Mouse (Mus musculus) midbrain, embryonic 15.5 days (tissue): ENCODE measurements around the gene Oprm1. TPM values are rescaled to one million over a fixed set of nuclear protein-coding genes. Genes with fewer than 3 reads are reported as not detected.
"Not testable (repeated sequence)": the region's sequence is repeated elsewhere in the genome, so short reads cannot be mapped to it uniquely, and the experiment has no call there.

Source experiments
- ATAC-seq: fragments of 200-750 bp; cut with Nextera tagmentation; replicated peaks from 2 replicates; pipeline ENCODE4 v1.8.0; 2017; ENCODE audit warnings: moderate TSS enrichment
- H3K27ac ChIP-seq: fragments of 300-500 bp; sonication (generic); 2 replicates; pipeline ENCODE4 v1.5.1; 2015; ENCODE audit warnings: mild to moderate bottlenecking, inconsistent platforms
- H3K27me3 ChIP-seq: fragments of 300-500 bp; sonication (generic); replicated peaks from 2 replicates; pipeline ENCODE4 v1.6.1; 2015; ENCODE audit warnings: inconsistent platforms
- H3K36me3 ChIP-seq: fragments of 300-500 bp; sonication (generic); replicated peaks from 2 replicates; pipeline ENCODE4 v1.6.1; 2015; ENCODE audit warnings: inconsistent platforms
- H3K4me1 ChIP-seq: fragments of 300-500 bp; sonication (generic); 2 replicates; pipeline ENCODE4 v1.6.1; 2015; ENCODE audit warnings: inconsistent platforms
- H3K4me2 ChIP-seq: fragments of 300-500 bp; sonication (generic); 2 replicates; pipeline ENCODE4 v1.6.1; 2015; ENCODE audit warnings: inconsistent platforms, mild to moderate bottlenecking, moderate library complexity
- H3K4me3 ChIP-seq: fragments of 300-500 bp; sonication (generic); 2 replicates; pipeline ENCODE4 v1.5.1; 2015; ENCODE audit warnings: mild to moderate bottlenecking, inconsistent platforms
- H3K9ac ChIP-seq: fragments of 300-500 bp; sonication (generic); 2 replicates; pipeline ENCODE4 v1.6.1; 2015; ENCODE audit warnings: mild to moderate bottlenecking, inconsistent platforms
- H3K9me3 ChIP-seq: fragments of 300-500 bp; sonication (generic); 2 replicates; pipeline ENCODE4 v1.6.1; 2016; ENCODE audit warnings: inconsistent platforms
- WGBS: fragments of 180-500 bp; shearing (Covaris S2); methylation state at CpG from one replicate; pipeline ENCODE4 v1.1.7; 2015; ENCODE audit warnings: mixed read lengths; 5-methylcytosine and 5-hydroxymethylcytosine counted together
- polyA plus RNA-seq: library from polyadenylated mRNA; unstranded; fragments of >200 nt; fragmentation: Nextera tagmentation; extraction: Ambion mirVana; gene quantifications from 2 replicates; pipeline ENCODE4 v1.2.1, GENCODE M21; 2015

The Oprm1 gene
- polyA plus RNA-seq, 1 experiment from 2014 or later = 2.1 TPM

- H3K9me3 ChIP-seq = no peaks in the 10 kb centered on the region
- no peak overlapping the region for H3K4me3 ChIP-seq
- WGBS = 35% methylated on average over 2 of the region's 2 CpGs
- no peak overlapping the region for H3K27ac ChIP-seq
- H3K4me2 ChIP-seq = no peak overlapping the region
- H3K36me3 ChIP-seq = no peaks in the 10 kb centered on the region
- ATAC-seq = no peak
- H3K27me3 ChIP-seq = no peaks in the 10 kb centered on the region
- H3K9ac ChIP-seq = no peak overlapping the region
- 0 out of 2 replicates have a peak, but pooled peaks cover 3% of the 10 kb centered on the region for H3K4me1 ChIP-seq
These were observed 90.5 kb downstream of the Oprm1 start for GRCm38 (mm10) chr10:6848834-6849233.

- Histone ChIP-seq H3K4me2 (no peak overlapping the region), H3K36me3 (no peaks in the 10 kb centered on the region), H3K27me3 (no peaks in the 10 kb centered on the region), H3K9me3 (no peaks in the 10 kb centered on the region), H3K9ac (no peak overlapping the region), H3K27ac (no peak overlapping the region), H3K4me3 (no peak overlapping the region), H3K4me1 (no peaks in the 10 kb centered on the region)
- WGBS = 58% methylated on average over 3 of the region's 3 CpGs
- ATAC-seq = no peak
These were observed 97.5 kb downstream of the Oprm1 start for GRCm38 (mm10) chr10:6855812-6856211.

GRCm38 (mm10) chr10:6871418-6872072 lies 113.2 kb downstream of the Oprm1 start:
- Histone ChIP-seq H3K4me3 (no peak overlapping the region), H3K27me3 (no peaks in the 10 kb centered on the region), H3K4me2 (no peak overlapping the region), H3K9me3 (peaks cover 3% of the 10 kb centered on the region; the same call in 1 of the 2 replicates), H3K4me1 (no peaks in the 10 kb centered on the region), H3K36me3 (no peaks in the 10 kb centered on the region), H3K27ac (no peak overlapping the region), H3K9ac (no peak overlapping the region)
- 79% methylated on average over 7 of the region's 7 CpGs for WGBS
- no peak for ATAC-seq

GRCm38 (mm10) chr10:6873917-6874316 lies 115.6 kb downstream of the Oprm1 start:
- no peaks in the 10 kb centered on the region for H3K27me3 ChIP-seq
- no peak overlapping the region for H3K4me3 ChIP-seq
- no peaks in the 10 kb centered on the region for H3K9me3 ChIP-seq
- WGBS = 81% methylated on average over 1 of the region's 1 CpGs
- no peak overlapping the region for H3K27ac ChIP-seq
- H3K4me2 ChIP-seq = no peak overlapping the region
- no peaks in the 10 kb centered on the region for H3K4me1 ChIP-seq
- no peaks in the 10 kb centered on the region for H3K36me3 ChIP-seq
- no peak overlapping the region for H3K9ac ChIP-seq
- no peak for ATAC-seq

GRCm38 (mm10) chr10:6878276-6878881 lies 120.1 kb downstream of the Oprm1 start:
- H3K4me3 ChIP-seq = no peak overlapping the region
- no peak for ATAC-seq
- WGBS = 86% methylated on average over 2 of the region's 2 CpGs

GRCm38 (mm10) chr10:6882041-6882440 lies 123.7 kb downstream of the Oprm1 start:
- H3K36me3 ChIP-seq, H3K27ac ChIP-seq, H3K4me2 ChIP-seq, ATAC-seq, H3K27me3 ChIP-seq, H3K9me3 ChIP-seq, H3K4me3 ChIP-seq, H3K9ac ChIP-seq, H3K4me1 ChIP-seq: not testable (repeated sequence)
- 94% methylated on average over 1 of the region's 1 CpGs for WGBS

More at GRCm38 (mm10) chr10:6878276-6878881, 120.1 kb downstream of the Oprm1 start:
- no peaks in the 10 kb centered on the region for H3K9me3 ChIP-seq
- H3K9ac ChIP-seq = no peak overlapping the region
- H3K36me3 ChIP-seq = no peaks in the 10 kb centered on the region
- no peak overlapping the region for H3K27ac ChIP-seq
- H3K4me2 ChIP-seq = no peak overlapping the region
- no peaks in the 10 kb centered on the region for H3K4me1 ChIP-seq
- H3K27me3 ChIP-seq = no peaks in the 10 kb centered on the region

- peaks cover 4% of the 10 kb centered on the region; the same call in 1 of the 2 replicates for H3K4me1 ChIP-seq
- peak; percentile 54; the same call in 1 of the 2 replicates for ATAC-seq
- no peak overlapping the region for H3K27ac ChIP-seq
- 0% methylated on average over 1 of the region's 1 CpGs for WGBS
- H3K4me3 ChIP-seq = no peak overlapping the region
- no peaks in the 10 kb centered on the region for H3K9me3 ChIP-seq
- H3K4me2 ChIP-seq = no peak overlapping the region
- no peak overlapping the region for H3K9ac ChIP-seq
- no peaks in the 10 kb centered on the region for H3K27me3 ChIP-seq
- no peaks in the 10 kb centered on the region for H3K36me3 ChIP-seq
These were observed 127.2 kb downstream of the Oprm1 start for GRCm38 (mm10) chr10:6885460-6885859.

GRCm38 (mm10) chr10:6889640-6890245 lies 131.4 kb downstream of the Oprm1 start:
- ATAC-seq = no peak
- peaks cover 4% of the 10 kb centered on the region; the same call in 1 of the 2 replicates for H3K4me1 ChIP-seq
- H3K4me3 ChIP-seq = no peak overlapping the region
- H3K4me2 ChIP-seq = no peak overlapping the region
- no peaks in the 10 kb centered on the region for H3K27me3 ChIP-seq
- no peak overlapping the region for H3K27ac ChIP-seq
- 66% methylated on average over 5 of the region's 5 CpGs for WGBS
- no peaks in the 10 kb centered on the region for H3K36me3 ChIP-seq
- no peaks in the 10 kb centered on the region for H3K9me3 ChIP-seq
- no peak overlapping the region for H3K9ac ChIP-seq

GRCm38 (mm10) chr10:6890348-6891009 lies 132.2 kb downstream of the Oprm1 start:
- no peak for ATAC-seq
- 83% methylated on average over 5 of the region's 5 CpGs for WGBS

GRCm38 (mm10) chr10:6895796-6896195 lies 137.5 kb downstream of the Oprm1 start:
- Histone ChIP-seq H3K9me3 (no peaks in the 10 kb centered on the region), H3K4me2 (no peak overlapping the region), H3K4me3 (no peak overlapping the region), H3K4me1 (no peaks in the 10 kb centered on the region), H3K36me3 (no peaks in the 10 kb centered on the region), H3K27me3 (no peaks in the 10 kb centered on the region), H3K27ac (no peak overlapping the region), H3K9ac (no peak overlapping the region)
- no peak for ATAC-seq
- WGBS = 84% methylated on average over 3 of the region's 3 CpGs

More at GRCm38 (mm10) chr10:6890348-6891009, 132.2 kb downstream of the Oprm1 start:
- Histone ChIP-seq H3K4me3 (no peak overlapping the region), H3K27ac (no peak overlapping the region), H3K9me3 (no peaks in the 10 kb centered on the region), H3K4me2 (no peak overlapping the region), H3K27me3 (no peaks in the 10 kb centered on the region), H3K9ac (no peak overlapping the region), H3K4me1 (peaks cover 4% of the 10 kb centered on the region; the same call in 1 of the 2 replicates), H3K36me3 (no peaks in the 10 kb centered on the region)

GRCm38 (mm10) chr10:6896659-6897303 lies 138.5 kb downstream of the Oprm1 start:
- no peak overlapping the region for H3K9ac ChIP-seq
- H3K36me3 ChIP-seq = no peaks in the 10 kb centered on the region
- H3K27me3 ChIP-seq = no peaks in the 10 kb centered on the region
- no peak overlapping the region for H3K27ac ChIP-seq
- no peak overlapping the region for H3K4me2 ChIP-seq
- no peaks in the 10 kb centered on the region for H3K4me1 ChIP-seq
- H3K4me3 ChIP-seq = no peak overlapping the region
- ATAC-seq = no peak
- no peaks in the 10 kb centered on the region for H3K9me3 ChIP-seq
- 77% methylated on average over 3 of the region's 3 CpGs for WGBS

- H3K36me3 ChIP-seq = no peaks in the 10 kb centered on the region
- no peaks in the 10 kb centered on the region for H3K9me3 ChIP-seq
- H3K4me2 ChIP-seq = no peak overlapping the region
- H3K4me3 ChIP-seq = no peak overlapping the region
- no peak for ATAC-seq
- H3K27me3 ChIP-seq = no peaks in the 10 kb centered on the region
- WGBS = 82% methylated on average over 4 of the region's 4 CpGs
- H3K27ac ChIP-seq = no peak overlapping the region
- no peak overlapping the region for H3K9ac ChIP-seq
- H3K4me1 ChIP-seq = no peaks in the 10 kb centered on the region
These were observed 141.8 kb downstream of the Oprm1 start for GRCm38 (mm10) chr10:6900126-6900525.
